Mouse (Mus musculus) heart, embryonic 12.5 days (tissue): ENCODE measurements around the gene Iah1. TPM values are rescaled to one million over a fixed set of nuclear protein-coding genes. Genes with fewer than 3 reads are reported as not detected.

Experiments used
- ATAC-seq: fragments of 200-750 bp; cut with Nextera tagmentation; 2 replicates; pipeline ENCODE4 v1.8.0; 2017; ENCODE audit warnings: moderate TSS enrichment, moderate library complexity; ENCODE audit not compliant: insufficient number of reproducible peaks, low FRiP score
- H3K27ac ChIP-seq: fragments of 300-500 bp; sonication (generic); 2 replicates; pipeline ENCODE4 v1.5.1; 2016; ENCODE audit warnings: mild to moderate bottlenecking, moderate library complexity; ENCODE audit not compliant: poor library complexity, severe bottlenecking
- H3K27me3 ChIP-seq: fragments of 300-500 bp; sonication (generic); replicated peaks from 2 replicates; pipeline ENCODE4 v1.6.1; 2016; ENCODE audit warnings: mild to moderate bottlenecking, moderate library complexity
- H3K36me3 ChIP-seq: fragments of 300-500 bp; sonication (generic); 2 replicates; pipeline ENCODE4 v1.6.1; 2016; ENCODE audit warnings: mild to moderate bottlenecking, moderate library complexity
- H3K4me1 ChIP-seq: fragments of 300-500 bp; sonication (generic); replicated peaks from 2 replicates; pipeline ENCODE4 v1.6.1; 2016; ENCODE audit warnings: mild to moderate bottlenecking
- H3K4me2 ChIP-seq: fragments of 300-500 bp; sonication (generic); 2 replicates; pipeline ENCODE4 v1.6.1; 2016; ENCODE audit warnings: mild to moderate bottlenecking, moderate library complexity
- H3K4me3 ChIP-seq: fragments of 300-500 bp; sonication (generic); 2 replicates; pipeline ENCODE4 v1.5.1; 2016; ENCODE audit warnings: mild to moderate bottlenecking
- H3K9ac ChIP-seq: fragments of 300-500 bp; sonication (generic); 2 replicates; pipeline ENCODE4 v1.6.1; 2016; ENCODE audit warnings: mild to moderate bottlenecking, moderate library complexity
- H3K9me3 ChIP-seq: fragments of 300-500 bp; sonication (generic); replicated peaks from 2 replicates; pipeline ENCODE4 v1.6.1; 2016; ENCODE audit warnings: mild to moderate bottlenecking, moderate library complexity
- WGBS: fragments of 180-500 bp; shearing (Covaris S2); methylation state at CpG from one replicate; pipeline ENCODE4 v1.1.7; 2016; 5-methylcytosine and 5-hydroxymethylcytosine counted together
- polyA plus RNA-seq: library from polyadenylated mRNA; unstranded; fragments of >200 nt; fragmentation: Nextera tagmentation; extraction: Ambion mirVana; gene quantifications from 2 replicates; pipeline ENCODE4 v1.2.1, GENCODE M21; 2016

Iah1 gene
- polyA plus RNA-seq, 1 experiment from 2014 or later: 39.0 TPM

- WGBS: 90% methylated on average over 5 of the region's 5 CpGs
- Histone ChIP-seq H3K36me3 (peaks cover 73% of the 10 kb centered on the region), H3K9me3 (no peaks in the 10 kb centered on the region), H3K27ac (no peak overlapping the region), H3K4me2 (no peak overlapping the region), H3K4me3 (no peak overlapping the region), H3K9ac (no peak overlapping the region), H3K4me1 (peaks cover 7% of the 10 kb centered on the region), H3K27me3 (no peaks in the 10 kb centered on the region)
- ATAC-seq: no peak
Measured at GRCm38 (mm10) chr12:21333766-21334165, 17.6 kb downstream of the Iah1 start.

DNA sequence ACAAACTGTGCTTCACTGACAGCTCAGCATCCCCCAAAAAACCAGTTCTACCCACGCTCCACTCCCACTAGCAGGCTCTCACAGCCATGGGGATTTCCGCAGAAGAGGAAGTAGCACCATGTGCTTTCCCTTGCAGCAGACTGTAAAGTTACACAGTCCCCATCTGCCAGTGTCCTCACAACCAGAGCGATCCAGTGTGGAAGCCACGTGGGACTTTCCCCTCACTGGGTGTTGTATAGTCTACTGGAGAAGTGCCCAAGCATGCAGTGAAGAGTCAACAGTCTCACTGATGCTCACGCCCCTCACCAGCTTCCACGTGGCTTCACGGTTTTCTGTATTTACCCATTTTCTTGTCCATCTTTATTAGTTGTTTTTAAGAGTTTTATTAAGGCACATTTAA is 19.7 kb downstream of the Iah1 start:
- H3K9me3 ChIP-seq: no peaks in the 10 kb centered on the region
- H3K4me3 ChIP-seq: no peak overlapping the region
- H3K4me1 ChIP-seq: 0 out of 2 replicates have a peak, but pooled peaks cover 3% of the 10 kb centered on the region
- no peak overlapping the region for H3K27ac ChIP-seq
- H3K27me3 ChIP-seq: no peaks in the 10 kb centered on the region
- H3K9ac ChIP-seq: no peak overlapping the region
- 93% methylated on average over 7 of the region's 7 CpGs for WGBS
- H3K4me2 ChIP-seq: no peak overlapping the region
- peaks cover 79% of the 10 kb centered on the region for H3K36me3 ChIP-seq
- no peak for ATAC-seq

- Histone ChIP-seq H3K9me3 (no peaks in the 10 kb centered on the region), H3K4me2 (no peak overlapping the region), H3K27me3 (no peaks in the 10 kb centered on the region), H3K36me3 (peaks cover 76% of the 10 kb centered on the region), H3K4me3 (no peak overlapping the region), H3K4me1 (no peaks in the 10 kb centered on the region), H3K9ac (no peak overlapping the region), H3K27ac (no peak overlapping the region)
- ATAC-seq: no peak
- WGBS: 91% methylated on average over 5 of the region's 5 CpGs
Measured at GRCm38 (mm10) chr12:21337171-21337570, 21.0 kb downstream of the Iah1 start.

DNA sequence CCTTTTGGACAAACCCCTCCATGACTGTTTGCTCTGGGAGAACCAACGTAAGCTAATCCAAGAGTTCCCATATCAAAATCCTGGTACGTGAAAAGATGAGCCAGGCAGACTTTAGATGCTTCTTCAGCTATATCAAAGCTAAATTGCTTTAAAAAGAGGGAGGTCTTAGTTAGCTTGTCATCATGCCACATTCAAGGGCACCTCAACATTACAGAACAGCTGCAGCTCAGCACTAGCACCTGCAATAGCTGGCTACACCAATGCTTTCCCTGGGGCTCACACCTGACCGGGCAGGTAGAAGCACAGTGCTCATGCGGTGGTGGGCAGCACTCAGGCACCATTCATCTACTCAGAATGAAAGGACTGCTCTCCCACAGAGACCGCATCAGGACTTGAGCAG is 24.5 kb downstream of the Iah1 start:
- H3K27me3 ChIP-seq: no peaks in the 10 kb centered on the region
- H3K4me3 ChIP-seq: no peak overlapping the region
- WGBS: 95% methylated on average over 5 of the region's 5 CpGs
- H3K9me3 ChIP-seq: no peaks in the 10 kb centered on the region
- peaks cover 64% of the 10 kb centered on the region for H3K36me3 ChIP-seq
- H3K9ac ChIP-seq: no peak overlapping the region
- no peak overlapping the region for H3K27ac ChIP-seq
- ATAC-seq: no peak
- H3K4me2 ChIP-seq: no peak overlapping the region
- H3K4me1 ChIP-seq: no peaks in the 10 kb centered on the region

DNA sequence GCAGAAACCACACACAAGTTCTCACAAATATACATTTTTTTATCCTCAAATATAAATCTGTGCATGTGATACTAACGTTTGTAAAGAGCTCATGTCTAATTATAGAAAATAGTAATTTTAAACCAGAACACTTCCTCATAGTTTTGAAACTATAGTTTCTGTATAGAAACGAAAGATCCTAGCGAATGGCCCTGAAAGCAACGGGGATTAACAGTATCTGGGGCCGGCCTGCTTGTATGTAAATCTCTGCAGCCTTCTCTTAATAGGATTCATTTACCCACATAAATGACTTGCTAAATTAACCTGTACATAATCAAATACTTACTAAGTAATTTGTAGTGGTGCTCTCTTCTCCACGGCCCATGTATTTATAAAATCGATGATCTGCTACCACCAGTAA is 30.8 kb downstream of the Iah1 start:
- Histone ChIP-seq H3K4me1 (no peaks in the 10 kb centered on the region), H3K9ac (no peak overlapping the region), H3K4me2 (no peak overlapping the region), H3K27ac (no peak overlapping the region), H3K4me3 (no peak overlapping the region), H3K9me3 (0 out of 2 replicates have a peak, but pooled peaks cover 3% of the 10 kb centered on the region), H3K36me3 (peaks cover 52% of the 10 kb centered on the region), H3K27me3 (no peaks in the 10 kb centered on the region)
- WGBS: 89% methylated on average over 7 of the region's 7 CpGs
- ATAC-seq: no peak

DNA sequence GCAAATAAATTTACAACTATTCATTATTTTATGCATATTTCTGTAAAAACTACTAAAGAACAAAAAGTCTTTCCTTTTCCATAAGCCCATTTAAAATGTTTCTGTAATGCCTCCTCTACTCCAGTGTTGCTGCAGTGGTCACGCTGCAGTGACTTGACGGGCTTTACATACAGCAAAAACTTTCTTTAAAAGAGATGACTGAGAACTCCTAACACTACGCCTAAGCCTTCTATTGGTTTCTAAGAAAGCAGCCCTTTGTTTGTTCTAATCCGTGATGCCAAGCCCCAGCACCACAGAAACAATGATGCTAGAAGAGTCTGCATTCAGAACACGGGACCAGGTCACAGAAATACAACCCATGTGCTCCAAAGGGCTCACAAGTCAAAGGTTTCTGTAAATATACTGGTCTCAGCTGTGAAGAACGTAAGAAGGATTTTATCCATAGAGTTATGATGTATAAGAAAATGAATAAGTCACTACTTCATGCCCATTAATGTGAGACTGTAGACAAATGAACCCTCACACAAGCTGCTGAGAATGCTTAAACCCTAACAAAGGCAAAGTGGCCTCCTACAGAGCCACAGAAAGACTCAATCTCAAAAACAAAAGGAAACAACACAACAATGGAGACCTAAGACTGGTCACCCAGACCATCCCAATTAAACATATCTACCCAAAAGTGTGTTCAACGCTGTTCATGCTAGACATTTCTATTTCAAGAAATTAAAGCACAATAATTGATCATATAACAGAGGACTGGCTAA is 34.1 kb downstream of the Iah1 start:
- Histone ChIP-seq H3K4me1 (no peaks in the 10 kb centered on the region), H3K27ac (no peak overlapping the region), H3K27me3 (no peaks in the 10 kb centered on the region), H3K36me3 (peaks cover 63% of the 10 kb centered on the region), H3K4me3 (no peak overlapping the region), H3K4me2 (no peak overlapping the region), H3K9ac (no peak overlapping the region), H3K9me3 (peaks cover 8% of the 10 kb centered on the region; the same call in 1 of the 2 replicates)
- ATAC-seq: no peak
- whole genome bisulfite sequencing: 87% methylated on average over 7 of the region's 7 CpGs

GRCm38 (mm10) chr12:21353681-21354080 is 37.5 kb downstream of the Iah1 start:
- Histone ChIP-seq H3K27ac (no peak overlapping the region), H3K9ac (no peak overlapping the region), H3K36me3 (peaks cover 58% of the 10 kb centered on the region), H3K4me2 (no peak overlapping the region), H3K4me1 (no peaks in the 10 kb centered on the region), H3K9me3 (peaks cover 8% of the 10 kb centered on the region; the same call in 1 of the 2 replicates), H3K4me3 (no peak overlapping the region), H3K27me3 (no peaks in the 10 kb centered on the region)
- 97% methylated on average over 8 of the region's 8 CpGs for WGBS
- no peak for ATAC-seq

GRCm38 (mm10) chr12:21362686-21363085 is 46.5 kb downstream of the Iah1 start:
- Histone ChIP-seq H3K4me2 (no peak overlapping the region), H3K27me3 (no peaks in the 10 kb centered on the region), H3K9me3 (no peaks in the 10 kb centered on the region), H3K4me1 (0 out of 2 replicates have a peak, but pooled peaks cover 4% of the 10 kb centered on the region), H3K9ac (no peak overlapping the region), H3K27ac (no peak overlapping the region), H3K4me3 (no peak overlapping the region), H3K36me3 (peaks cover 10% of the 10 kb centered on the region)
- ATAC-seq: no peak
- 65% methylated on average over 2 of the region's 2 CpGs for WGBS

GRCm38 (mm10) chr12:21363195-21363594 is 47.0 kb downstream of the Iah1 start:
- Histone ChIP-seq H3K4me1 (0 out of 2 replicates have a peak, but pooled peaks cover 4% of the 10 kb centered on the region), H3K27ac (no peak overlapping the region), H3K4me2 (no peak overlapping the region), H3K9ac (no peak overlapping the region), H3K9me3 (no peaks in the 10 kb centered on the region), H3K36me3 (peaks cover 10% of the 10 kb centered on the region), H3K27me3 (no peaks in the 10 kb centered on the region), H3K4me3 (no peak overlapping the region)
- ATAC-seq: no peak
- 92% methylated on average over 3 of the region's 3 CpGs for WGBS

GRCm38 (mm10) chr12:21364624-21365435 is 48.6 kb downstream of the Iah1 start:
- Histone ChIP-seq H3K27me3 (no peaks in the 10 kb centered on the region), H3K4me2 (no peak overlapping the region), H3K9me3 (no peaks in the 10 kb centered on the region), H3K4me3 (no peak overlapping the region), H3K36me3 (peaks cover 10% of the 10 kb centered on the region), H3K4me1 (0 out of 2 replicates have a peak, but pooled peaks cover 4% of the 10 kb centered on the region), H3K9ac (no peak overlapping the region), H3K27ac (no peak overlapping the region)
- ATAC-seq: no peak
- 69% methylated on average over 10 of the region's 10 CpGs for WGBS

DNA sequence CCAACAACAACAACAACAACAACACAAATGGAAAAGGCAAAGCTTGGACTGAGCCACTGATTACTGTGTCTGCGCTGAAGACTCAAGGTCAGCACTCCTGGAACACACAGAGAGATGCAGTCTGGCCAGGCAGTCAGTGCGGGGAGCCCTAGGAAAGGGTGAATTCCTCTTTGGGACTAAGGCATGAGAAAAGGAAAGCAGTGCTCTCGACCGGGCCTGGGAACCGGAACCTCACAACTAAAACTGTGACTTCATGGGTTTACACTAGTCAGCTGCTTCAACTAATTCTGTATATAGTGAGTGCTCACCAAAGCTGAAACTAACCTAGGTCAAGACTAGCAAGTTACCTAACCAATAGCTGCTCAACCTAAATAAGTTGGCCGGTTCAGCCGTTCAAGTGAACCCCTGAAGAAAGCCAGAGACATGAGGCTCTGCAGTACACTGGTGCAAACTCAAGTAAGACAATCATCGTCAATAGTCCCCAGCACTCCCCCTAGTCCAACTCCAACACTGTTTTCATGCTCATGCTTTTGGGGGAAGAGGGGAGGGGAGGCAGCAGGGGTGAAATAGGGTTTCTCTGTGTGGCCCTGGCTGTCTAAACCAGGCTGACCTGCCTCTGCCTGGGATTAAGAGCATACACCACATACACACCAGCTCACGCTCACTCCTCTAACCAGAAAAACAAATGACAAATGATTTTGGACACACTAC is 52.3 kb downstream of the Iah1 start:
- no peak overlapping the region for H3K4me3 ChIP-seq
- H3K9ac ChIP-seq: no peak overlapping the region
- no peaks in the 10 kb centered on the region for H3K27me3 ChIP-seq
- no peak overlapping the region for H3K4me2 ChIP-seq
- 87% methylated on average over 9 of the region's 9 CpGs for WGBS
- no peak overlapping the region for H3K27ac ChIP-seq
- H3K4me1 ChIP-seq: peaks cover 8% of the 10 kb centered on the region; the same call in 1 of the 2 replicates
- H3K36me3 ChIP-seq: no peaks in the 10 kb centered on the region
- ATAC-seq: no peak
- H3K9me3 ChIP-seq: no peaks in the 10 kb centered on the region
